Mouse (Mus musculus): ENCODE measurements around the gene Pdzd9.

DNA sequence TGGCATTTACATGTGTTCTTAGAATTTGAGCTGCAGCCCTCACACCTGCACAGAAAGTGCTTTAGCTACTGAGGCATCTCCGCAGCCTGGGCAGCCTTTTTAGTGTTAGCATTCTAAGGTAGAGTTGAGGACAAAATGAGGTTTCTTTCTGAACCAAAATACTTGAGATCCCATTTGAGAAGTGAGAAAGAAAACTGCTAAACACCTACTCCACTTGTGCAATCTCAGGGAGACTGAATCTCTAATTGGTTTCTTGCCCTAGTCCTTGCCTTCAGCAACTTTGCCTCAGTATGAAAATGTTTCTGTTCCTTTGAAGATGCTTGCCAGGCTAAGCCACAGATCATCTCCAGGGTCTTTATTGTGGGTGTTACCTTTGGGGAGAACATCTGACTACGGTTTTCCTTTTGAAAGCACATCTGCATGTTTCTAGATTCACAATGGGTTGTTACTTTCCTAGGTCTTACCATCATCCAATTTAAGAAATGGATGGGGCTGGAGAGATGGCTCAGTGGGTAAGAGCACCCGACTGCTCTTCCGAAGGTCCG is 23.8 kb upstream of the Pdzd9 start:
- TF ChIP-seq CTCF (IDR thresholded peaks at IDR 0.05; ENCODE audit: control insufficient read depth, insufficient read depth, insufficient read length) (no peak), USF1 (IDR thresholded peaks at IDR 0.05; ENCODE audit: low read depth) (no peak), MAX (IDR thresholded peaks at IDR 0.05) (no peak), CEBPB (IDR thresholded peaks at IDR 0.05; ENCODE audit: low read depth) (no peak), MYOD1 (IDR thresholded peaks at IDR 0.05; ENCODE audit: control insufficient read depth, insufficient read length, low read depth) (no peak), MYOG (IDR thresholded peaks at IDR 0.05; ENCODE audit: control insufficient read depth, extremely low read depth, insufficient read length) (no peak), FOSL1 (IDR thresholded peaks at IDR 0.05; ENCODE audit: insufficient read depth, low read length, poor library complexity, severe bottlenecking) (no peak)
